Mouse (Mus musculus): ENCODE data around the gene Arl2bp.

- no peak for TF ChIP-seq ZC3H11A (IDR thresholded peaks at IDR 0.05; ENCODE audit: borderline replicate concordance, low read depth, low read length)
- TF ChIP-seq CHD2 (IDR thresholded peaks at IDR 0.05; ENCODE audit: low read depth, low read length): no peak
- TF ChIP-seq MAFK (IDR thresholded peaks at IDR 0.05; ENCODE audit: insufficient read depth, low read depth, low read length): no peak
- no peak for TF ChIP-seq HCFC1 (IDR thresholded peaks at IDR 0.05; ENCODE audit: borderline replicate concordance, insufficient read depth, low read length)
- TF ChIP-seq ZNF384 (IDR thresholded peaks at IDR 0.05; ENCODE audit: low read depth, low read length): no peak
Observed at GRCm38 (mm10) chr8:94697956-94698355, 31.6 kb downstream of the Arl2bp start.

All from ES-E14 (cell line).